Comparison of ENCODE assay signal across 15 mouse cellular contexts in genomic region chr11:59210020-59210419, GRCm38 (mm10). TPM values are rescaled to one million over a fixed set of nuclear protein-coding genes. Genes with fewer than 3 reads are reported as not detected.
DNase-seq lines count a peak whose midpoint lies in the region; ATAC-seq and TF ChIP-seq lines count a peak whose summit lies in the region.
"Had no signal": no experiment of that assay in that cellular context is flagged by ENCODE, and none has a peak within 500 bp of the region (broad histone marks: within the 10 kb centered on the region; RNA-seq: fewer than 3 reads in every experiment).

No protein-coding gene starts in this region.

- no peak for ATAC-seq in hindbrain, embryonic 13.5 days (ENCODE audit: low FRiP score)
- no peak for ATAC-seq in hindbrain, embryonic 11.5 days (ENCODE audit: low FRiP score)
- ATAC-seq in embryonic facial prominence, embryonic 15.5 days (ENCODE audit: insufficient number of reproducible peaks, low FRiP score, low TSS enrichment, low read depth) = no peak
- no peak for ATAC-seq in liver, embryonic 15.5 days (ENCODE audit: insufficient read depth)

- intact Hi-C loops in left cerebral cortex, postnatal 25 days (cut with DNase I) = no loop called here

- no peak overlapping the region for H3K4me2 ChIP-seq in hindbrain, embryonic 13.5 days
- no peak overlapping the region for H3K4me2 ChIP-seq in hindbrain, embryonic 11.5 days (replicated peaks; ENCODE audit: low read depth, low read length)
- H3K4me2 ChIP-seq in embryonic facial prominence, embryonic 15.5 days (replicated peaks) = no peak overlapping the region
- H3K4me2 ChIP-seq in liver, embryonic 15.5 days = no peak overlapping the region

- TF ChIP-seq CTCF in E14TG2a.4 (conservative IDR thresholded peaks at IDR 0.05; ENCODE audit: low read length) = no peak

- H3K27me3 ChIP-seq in hindbrain, embryonic 13.5 days = no peaks in the 10 kb centered on the region
- H3K27me3 ChIP-seq in hindbrain, embryonic 11.5 days (ENCODE audit: control insufficient read depth, insufficient read depth, low read length) = no peaks in the 10 kb centered on the region
- no peaks in the 10 kb centered on the region for H3K27me3 ChIP-seq in E14TG2a.4 (ENCODE audit: insufficient read depth, low read length)
- no peaks in the 10 kb centered on the region for H3K27me3 ChIP-seq in embryonic facial prominence, embryonic 15.5 days
- H3K27me3 ChIP-seq in liver, embryonic 15.5 days = no peaks in the 10 kb centered on the region
- H3K27me3 ChIP-seq: heart, embryonic 13.5 days; hindbrain, embryonic 15.5 days; midbrain, embryonic 13.5 days had no signal

- no peaks in the 10 kb centered on the region for H3K9me3 ChIP-seq in hindbrain, embryonic 13.5 days
- no peaks in the 10 kb centered on the region for H3K9me3 ChIP-seq in hindbrain, embryonic 11.5 days (ENCODE audit: control insufficient read depth, low read length)
- no peaks in the 10 kb centered on the region for H3K9me3 ChIP-seq in E14TG2a.4 (ENCODE audit: low read length)
- H3K9me3 ChIP-seq in embryonic facial prominence, embryonic 15.5 days (replicated peaks) = no peaks in the 10 kb centered on the region
- no peaks in the 10 kb centered on the region for H3K9me3 ChIP-seq in liver, embryonic 15.5 days (replicated peaks)
- H3K9me3 ChIP-seq: heart, embryonic 13.5 days; hindbrain, embryonic 15.5 days; midbrain, embryonic 13.5 days had no signal

- 0 out of 2 replicates have a peak overlapping the region, but pooled peaks have one; percentile 20 for H3K9ac ChIP-seq in hindbrain, embryonic 13.5 days
- H3K9ac ChIP-seq in hindbrain, embryonic 11.5 days (ENCODE audit: low read depth, low read length) = no peak overlapping the region
- H3K9ac ChIP-seq in embryonic facial prominence, embryonic 15.5 days = no peak overlapping the region
- H3K9ac ChIP-seq in liver, embryonic 15.5 days = no peak overlapping the region
- H3K9ac ChIP-seq: hindbrain, embryonic 15.5 days; midbrain, embryonic 13.5 days had no signal

- H3K4me1 ChIP-seq in hindbrain, embryonic 13.5 days (replicated peaks) = peaks cover 29% of the 10 kb centered on the region
- no peaks in the 10 kb centered on the region for H3K4me1 ChIP-seq in hindbrain, embryonic 11.5 days (replicated peaks; ENCODE audit: control insufficient read depth, insufficient read depth, low read length)
- peaks cover 55% of the 10 kb centered on the region for H3K4me1 ChIP-seq in E14TG2a.4 (replicated peaks; ENCODE audit: low read depth, low read length)
- peaks cover 20% of the 10 kb centered on the region for H3K4me1 ChIP-seq in embryonic facial prominence, embryonic 15.5 days
- peaks cover 51% of the 10 kb centered on the region for H3K4me1 ChIP-seq in liver, embryonic 15.5 days (replicated peaks)

- H3K36me3 ChIP-seq in hindbrain, embryonic 13.5 days = peaks cover 53% of the 10 kb centered on the region
- 0 out of 2 replicates have a peak, but pooled peaks cover 5% of the 10 kb centered on the region for H3K36me3 ChIP-seq in hindbrain, embryonic 11.5 days (ENCODE audit: control insufficient read depth, insufficient read depth, low read length)
- H3K36me3 ChIP-seq in E14TG2a.4 (ENCODE audit: insufficient read depth, low read length) = peaks cover 84% of the 10 kb centered on the region
- H3K36me3 ChIP-seq in embryonic facial prominence, embryonic 15.5 days = peaks cover 69% of the 10 kb centered on the region
- H3K36me3 ChIP-seq in liver, embryonic 15.5 days (replicated peaks) = peaks cover 80% of the 10 kb centered on the region

- peak overlapping the region; percentile 19; the same call in 1 of the 2 replicates for H3K27ac ChIP-seq in hindbrain, embryonic 13.5 days
- H3K27ac ChIP-seq in hindbrain, embryonic 11.5 days (ENCODE audit: low read depth, low read length) = no peak overlapping the region
- 0 out of 2 replicates have a peak overlapping the region, but pooled peaks have one; percentile 93 for H3K27ac ChIP-seq in embryonic facial prominence, embryonic 15.5 days (replicated peaks)
- H3K27ac ChIP-seq in liver, embryonic 15.5 days (replicated peaks) = 0 out of 2 replicates have a peak overlapping the region, but pooled peaks have one; percentile 19

- no peak for DNase-seq in hindbrain, embryonic 11.5 days (ENCODE audit: low spot score)
- DNase-seq in right cerebral cortex, postnatal 10 days (ENCODE audit: low spot score in 2 of 2) = no peak
- DNase-seq in left cerebral cortex, postnatal 25 days (ENCODE audit: low spot score in 2 of 2) = no peak
- no peak for DNase-seq in gastrocnemius, postnatal 10 days
- DNase-seq: gastrocnemius, adult 2 months; kidney, adult 18-20 months; thymus, postnatal 36 days had no signal

- 87% methylated on average over 4 of the region's 4 CpGs for WGBS in hindbrain, embryonic 13.5 days
- 92% methylated on average over 4 of the region's 4 CpGs for WGBS in hindbrain, embryonic 11.5 days
- WGBS in embryonic facial prominence, embryonic 15.5 days = 81% methylated on average over 4 of the region's 4 CpGs
- WGBS in liver, embryonic 15.5 days (ENCODE audit: insufficient replicate concordance) = 88% methylated on average over 4 of the region's 4 CpGs

- no peak overlapping the region for H3K4me3 ChIP-seq in hindbrain, embryonic 13.5 days
- H3K4me3 ChIP-seq in hindbrain, embryonic 11.5 days (ENCODE audit: low read depth, low read length) = no peak overlapping the region
- H3K4me3 ChIP-seq in E14TG2a.4 (replicated peaks; ENCODE audit: low read length) = peak overlapping the region; percentile 94; the same call in 1 of the 2 replicates
- H3K4me3 ChIP-seq in embryonic facial prominence, embryonic 15.5 days (replicated peaks) = no peak overlapping the region
- no peak overlapping the region for H3K4me3 ChIP-seq in liver, embryonic 15.5 days (replicated peaks)

RNA-seq across cellular contexts. Expression of gene 2310033P09Rik, which starts 1.9 kb away (rescaled TPM):
- 30.0 and 32.9 TPM in 2 replicates for polyA plus RNA-seq in hindbrain, embryonic 13.5 days (2015; fragmentation: Nextera tagmentation; extraction: Ambion mirVana)
- polyA plus RNA-seq in hindbrain, embryonic 11.5 days (2014; fragmentation: Nextera tagmentation; extraction: Ambion mirVana) = 33.4 and 40.9 TPM in 2 replicates
- 30.6 and 31.3 TPM in 2 replicates for polyA plus RNA-seq in embryonic facial prominence, embryonic 15.5 days (2015; fragmentation: Nextera tagmentation; extraction: Ambion mirVana)
- polyA plus RNA-seq in liver, embryonic 15.5 days (2015; fragmentation: Nextera tagmentation; extraction: Ambion mirVana) = 15.4 and 15.9 TPM in 2 replicates
- 10 to 100 TPM; 20.6 to 21.3 TPM for total RNA-seq in left cerebral cortex, postnatal 25 days (2021)
- 1 to 10 TPM; 6.1 to 6.3 TPM for total RNA-seq in gastrocnemius, postnatal 10 days (2021)

RNA-seq across cellular contexts. Expression of gene Mrpl55, which starts 7.7 kb away (rescaled TPM):
- polyA plus RNA-seq in hindbrain, embryonic 13.5 days (2015; fragmentation: Nextera tagmentation; extraction: Ambion mirVana) = 92.9 and 96.8 TPM in 2 replicates
- polyA plus RNA-seq in hindbrain, embryonic 11.5 days (2014; fragmentation: Nextera tagmentation; extraction: Ambion mirVana) = 87.4 and 96.7 TPM in 2 replicates
- 82.3 and 82.8 TPM in 2 replicates for polyA plus RNA-seq in embryonic facial prominence, embryonic 15.5 days (2015; fragmentation: Nextera tagmentation; extraction: Ambion mirVana)
- polyA plus RNA-seq in liver, embryonic 15.5 days (2015; fragmentation: Nextera tagmentation; extraction: Ambion mirVana) = 50.5 and 51.0 TPM in 2 replicates
- total RNA-seq in left cerebral cortex, postnatal 25 days (2021) = 10 to 100 TPM; 35.4 to 38.6 TPM
- total RNA-seq in gastrocnemius, postnatal 10 days (2021) = 10 to 100 TPM; 36.7 to 38.0 TPM

RNA-seq across cellular contexts. Expression of gene Guk1, which starts 18.0 kb away (rescaled TPM):
- polyA plus RNA-seq in hindbrain, embryonic 13.5 days (2015; fragmentation: Nextera tagmentation; extraction: Ambion mirVana) = 177 and 182 TPM in 2 replicates
- polyA plus RNA-seq in hindbrain, embryonic 11.5 days (2014; fragmentation: Nextera tagmentation; extraction: Ambion mirVana) = 105 and 107 TPM in 2 replicates
- polyA plus RNA-seq in embryonic facial prominence, embryonic 15.5 days (2015; fragmentation: Nextera tagmentation; extraction: Ambion mirVana) = 111 and 113 TPM in 2 replicates
- 54.2 and 60.8 TPM in 2 replicates for polyA plus RNA-seq in liver, embryonic 15.5 days (2015; fragmentation: Nextera tagmentation; extraction: Ambion mirVana)
- 100 to 1,000 TPM; 124 to 134 TPM for total RNA-seq in left cerebral cortex, postnatal 25 days (2021)
- total RNA-seq in gastrocnemius, postnatal 10 days (2021) = 10 to 100 TPM; 20.8 to 22.0 TPM

RNA-seq across cellular contexts. Expression of gene Arf1, which starts 18.1 kb away (rescaled TPM):
- polyA plus RNA-seq in hindbrain, embryonic 13.5 days (2015; fragmentation: Nextera tagmentation; extraction: Ambion mirVana) = 622 and 633 TPM in 2 replicates
- polyA plus RNA-seq in hindbrain, embryonic 11.5 days (2014; fragmentation: Nextera tagmentation; extraction: Ambion mirVana) = 610 and 623 TPM in 2 replicates
- polyA plus RNA-seq in embryonic facial prominence, embryonic 15.5 days (2015; fragmentation: Nextera tagmentation; extraction: Ambion mirVana) = 718 and 720 TPM in 2 replicates
- polyA plus RNA-seq in liver, embryonic 15.5 days (2015; fragmentation: Nextera tagmentation; extraction: Ambion mirVana) = 255 and 269 TPM in 2 replicates
- total RNA-seq in left cerebral cortex, postnatal 25 days (2021) = 100 to 1,000 TPM; 414 to 438 TPM
- 100 to 1,000 TPM; 222 to 228 TPM for total RNA-seq in gastrocnemius, postnatal 10 days (2021)

RNA-seq across cellular contexts. Expression of gene Gjc2, which starts 27.0 kb away (rescaled TPM):
- polyA plus RNA-seq in hindbrain, embryonic 13.5 days (2015; fragmentation: Nextera tagmentation; extraction: Ambion mirVana) = 0.14 and 0.17 TPM in 2 replicates
- not detected in 2 replicates for polyA plus RNA-seq in hindbrain, embryonic 11.5 days (2014; fragmentation: Nextera tagmentation; extraction: Ambion mirVana)
- polyA plus RNA-seq in embryonic facial prominence, embryonic 15.5 days (2015; fragmentation: Nextera tagmentation; extraction: Ambion mirVana) = 0.52 and 0.74 TPM in 2 replicates
- 0.10 and 0.17 TPM in 2 replicates for polyA plus RNA-seq in liver, embryonic 15.5 days (2015; fragmentation: Nextera tagmentation; extraction: Ambion mirVana)
- total RNA-seq in left cerebral cortex, postnatal 25 days (2021) = 10 to 100 TPM in 1 of 2 experiments, 1 to 10 TPM in 1; 9.8 to 12.2 TPM
- 1 to 10 TPM in 1 of 2 experiments, under 1 TPM in 1; 0.78 to 1.2 TPM for total RNA-seq in gastrocnemius, postnatal 10 days (2021)
- total RNA-seq: granulocyte monocyte progenitor cell, adult 5-6 weeks had no signal
- polyA plus RNA-seq: midbrain, embryonic 13.5 days had no signal
